Mouse (Mus musculus) ES-Bruce4 (cell line): ENCODE measurements around the gene Gm28308.

Experiments used
- CTCF ChIP-seq: IDR thresholded peaks from one replicate; pipeline ENCODE4 v1.8.1; 2011; ENCODE audit warnings: low read depth, low read length
- EP300 ChIP-seq: IDR thresholded peaks from 2 replicates; pipeline ENCODE4 v1.6.1; 2011; ENCODE audit warnings: low read depth, low read length; ENCODE audit not compliant: insufficient read depth
- POLR2A ChIP-seq: IDR thresholded peaks from one replicate; pipeline ENCODE4 v1.8.1; 2011; ENCODE audit warnings: low read length; ENCODE audit not compliant: insufficient read depth

GRCm38 (mm10) chr6:52242801-52243332 is 29.7 kb upstream of the Gm28308 start:
- TF ChIP-seq CTCF = no peak
- no peak for TF ChIP-seq POLR2A
- TF ChIP-seq EP300 = no peak
